Mouse (Mus musculus) embryonic fibroblast, embryonic 13.5 days (primary cell): Measurements from ENCODE around the gene Camta1.

Source experiments
- CTCF ChIP-seq: IDR thresholded peaks from 2 replicates; pipeline ENCODE4 v1.5.1; 2011; ENCODE audit warnings: mild to moderate bottlenecking, control low read depth, low read length, moderate library complexity, borderline replicate concordance; ENCODE audit not compliant: insufficient read depth
- POLR2A ChIP-seq: IDR thresholded peaks from 2 replicates; pipeline ENCODE4 v1.6.1; 2011; ENCODE audit warnings: low read depth, mild to moderate bottlenecking, control low read depth, low read length, moderate library complexity

GRCm38 (mm10) chr4:151726396-151726795, 135.3 kb downstream of the Camta1 start:
- TF ChIP-seq CTCF (no peak), POLR2A (no peak)
